Comparison of ENCODE assay signal across 9 mouse cellular contexts in the genomic region with DNA sequence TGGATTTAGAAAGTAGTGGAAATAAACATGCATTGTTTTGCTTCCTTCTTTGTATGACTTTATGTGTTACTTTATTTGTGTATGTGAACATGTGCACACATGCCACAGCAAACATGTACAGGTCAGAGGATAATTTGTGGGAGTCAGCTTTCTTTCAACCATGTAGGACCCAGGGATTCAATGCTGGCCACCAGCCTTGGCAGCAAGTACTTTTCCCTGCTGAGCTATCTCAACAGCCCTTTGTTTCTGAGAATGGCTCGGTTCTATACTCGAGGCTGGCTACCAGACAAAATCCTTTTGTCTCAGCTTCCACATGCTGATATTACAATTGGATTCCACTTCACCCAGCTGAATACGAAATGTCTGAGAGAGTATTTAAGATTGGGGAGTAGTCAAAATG.
DNase-seq lines count a peak whose midpoint lies in the region; ATAC-seq and TF ChIP-seq lines count a peak whose summit lies in the region.
"Had no signal": no experiment of that assay in that cellular context is flagged by ENCODE, and none has a peak within 500 bp of the region (broad histone marks: within the 10 kb centered on the region; RNA-seq: fewer than 3 reads in every experiment).

No protein-coding gene starts in this region.

- H3K4me2 ChIP-seq in hindbrain, embryonic 13.5 days: no peak overlapping the region

- WGBS in hindbrain, embryonic 13.5 days: 11% methylated on average over 3 of the region's 3 CpGs

- no peak for TF ChIP-seq CTCF in Patski (IDR thresholded peaks at IDR 0.05)

- in situ Hi-C loops in Patski (cut with MboI; ENCODE audit: low pct_unique_long_range_greater_than_20kb): loop anchor here (10.0 kb wide), 1 partner anchor 197 kb away; no protein-coding TSS in a partner anchor

- CTCF ChIA-PET in Patski (lab: Charles Lee): interaction anchor here (0.8 to 3.4 kb wide), 4 partner anchors 13 to 406 kb away, joined by 3 to 15 read pairs (median 3); no protein-coding TSS in a partner anchor

- peaks cover 4% of the 10 kb centered on the region; the same call in 1 of the 2 replicates for H3K4me1 ChIP-seq in hindbrain, embryonic 13.5 days (replicated peaks)

- H3K36me3 ChIP-seq in hindbrain, embryonic 13.5 days: no peaks in the 10 kb centered on the region

- H3K27ac ChIP-seq in hindbrain, embryonic 13.5 days: 0 out of 2 replicates have a peak overlapping the region, but pooled peaks have one; percentile 13

- POLR2A ChIA-PET in Patski (lab: Charles Lee): no interaction called here

- peak; percentile 14 for ATAC-seq in Patski
- ATAC-seq in hindbrain, embryonic 13.5 days (ENCODE audit: low FRiP score): peak; percentile 56; the same call in 1 of the 2 replicates
- ATAC-seq: forebrain, postnatal 0 days had no signal

- no peaks in the 10 kb centered on the region for H3K9me3 ChIP-seq in hindbrain, embryonic 13.5 days

- DNase-seq in cerebellum, adult 9-10 months: peak; percentile 4
- no peak for DNase-seq in cerebellum, postnatal 4 days (ENCODE audit: low spot score in 2 of 2)
- DNase-seq in layer of hippocampus, adult 11-12 months (ENCODE audit: low spot score): peak; percentile 15
- no peak for DNase-seq in layer of hippocampus, postnatal 14 days (ENCODE audit: low spot score in 2 of 2)
- DNase-seq in Patski (ENCODE audit: low read depth, low spot score): no peak
- no peak for DNase-seq in urinary bladder, postnatal 36 days (ENCODE audit: low spot score in 2 of 2)
- DNase-seq in heart, adult 18-20 months: no peak
- DNase-seq: forebrain, postnatal 0 days had no signal

- no peak overlapping the region for H3K9ac ChIP-seq in hindbrain, embryonic 13.5 days
- H3K9ac ChIP-seq: forebrain, postnatal 0 days had no signal

- no peak overlapping the region for H3K4me3 ChIP-seq in hindbrain, embryonic 13.5 days

- no peaks in the 10 kb centered on the region for H3K27me3 ChIP-seq in Patski
- H3K27me3 ChIP-seq in hindbrain, embryonic 13.5 days: no peaks in the 10 kb centered on the region

Comparison
In these comparisons a context has a peak if more than half of its experiments do, and no peak if none do; other contexts are left out.
1. DNase-seq: peak in cerebellum, adult 9-10 months (single experiment) and layer of hippocampus, adult 11-12 months (single experiment); none in cerebellum, postnatal 4 days (0 of 2), layer of hippocampus, postnatal 14 days (0 of 2), Patski (single experiment), urinary bladder, postnatal 36 days (0 of 2) and heart, adult 18-20 months (0 of 2).